Mouse (Mus musculus): ENCODE measurements at regions not wholly inside any gene's neighbourhood (a gene's known extent, or its start where the extent isn't known, plus 50 kb on each side); places are given as distances from the start of the nearest gene placed in this dataset.

GRCm38 (mm10) chrX:137424259-137424658 is 146.1 kb upstream of the Il1rapl2 start:
- DNase-seq (ENCODE audit: low spot score in 2 of 2): no peak
- H3K4me3 ChIP-seq: no peak overlapping the region
- H3K27ac ChIP-seq: no peak overlapping the region
- TF ChIP-seq CTCF (conservative IDR thresholded peaks at IDR 0.05): peak; percentile 63

Data from layer of hippocampus, adult 2 months (tissue).